27 mouse cellular contexts compared by ENCODE assay signal in the genomic region with DNA sequence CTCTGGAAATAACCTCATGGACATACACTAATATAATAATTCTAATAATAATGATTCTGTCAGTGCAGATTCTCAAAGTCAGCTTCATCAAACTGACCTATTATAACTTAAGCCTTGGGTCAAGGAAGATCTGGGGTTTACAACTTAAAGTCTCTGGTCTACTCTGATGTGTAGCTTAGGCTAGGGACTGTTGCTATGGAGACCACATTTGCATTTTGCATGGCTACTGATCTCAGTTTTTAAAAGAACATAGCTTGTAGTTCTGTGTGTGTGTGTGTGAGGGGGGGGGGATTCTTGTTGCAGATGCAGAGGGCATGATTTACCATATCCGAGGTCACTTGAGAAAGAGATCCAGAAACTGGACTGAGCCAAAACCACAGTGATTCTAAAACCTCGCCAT. TPM values are rescaled to one million over a fixed set of nuclear protein-coding genes. Genes with fewer than 3 reads are reported as not detected.
DNase-seq lines count a peak whose midpoint lies in the region; ATAC-seq and TF ChIP-seq lines count a peak whose summit lies in the region.
"Had no signal": no experiment of that assay in that cellular context is flagged by ENCODE, and none has a peak within 500 bp of the region (broad histone marks: within the 10 kb centered on the region; RNA-seq: fewer than 3 reads in every experiment).

No protein-coding gene starts in this region.

- no peak overlapping the region for H3K4me3 ChIP-seq in hindbrain, postnatal 0 days (ENCODE audit: low read length)
- H3K4me3 ChIP-seq in hindbrain, embryonic 12.5 days = no peak overlapping the region
- H3K4me3 ChIP-seq: embryonic facial prominence, embryonic 12.5 days; embryonic facial prominence, embryonic 15.5 days; forebrain, embryonic 15.5 days; heart, adult 2 months; heart, embryonic 10.5 days; heart, embryonic 13.5 days; hindbrain, embryonic 13.5 days had no signal

- H3K9ac ChIP-seq in hindbrain, postnatal 0 days (replicated peaks; ENCODE audit: low read length) = no peak overlapping the region
- H3K9ac ChIP-seq in hindbrain, embryonic 12.5 days = no peak overlapping the region
- H3K9ac ChIP-seq: embryonic facial prominence, embryonic 12.5 days; embryonic facial prominence, embryonic 15.5 days; forebrain, embryonic 15.5 days; heart, embryonic 13.5 days; hindbrain, embryonic 13.5 days had no signal

- H3K36me3 ChIP-seq in hindbrain, postnatal 0 days (ENCODE audit: insufficient read depth, low read length) = no peaks in the 10 kb centered on the region
- no peaks in the 10 kb centered on the region for H3K36me3 ChIP-seq in hindbrain, embryonic 12.5 days
- H3K36me3 ChIP-seq: embryonic facial prominence, embryonic 12.5 days; embryonic facial prominence, embryonic 15.5 days; forebrain, embryonic 15.5 days; G1E; heart, embryonic 10.5 days; heart, embryonic 13.5 days; hindbrain, embryonic 13.5 days had no signal

- no peak for ATAC-seq in hindbrain, postnatal 0 days
- no peak for ATAC-seq in hindbrain, embryonic 12.5 days (ENCODE audit: low FRiP score)
- peak; percentile 39; the same call in 1 of the 2 replicates for ATAC-seq in neutrophil, adult 5-6 weeks (ENCODE audit: extremely low read depth, insufficient number of reproducible peaks, low FRiP score, poor library complexity, severe bottlenecking)
- ATAC-seq: forebrain, embryonic 15.5 days; Patski had no signal

- H3K4me1 ChIP-seq in hindbrain, postnatal 0 days (ENCODE audit: insufficient read depth, low read length) = no peaks in the 10 kb centered on the region
- H3K4me1 ChIP-seq in hindbrain, embryonic 12.5 days = peaks cover 8% of the 10 kb centered on the region
- H3K4me1 ChIP-seq: forebrain, embryonic 15.5 days had no signal

- peak; percentile 35 for DNase-seq in hindbrain, postnatal 0 days (ENCODE audit: low spot score)
- DNase-seq in spleen, postnatal 36 days (ENCODE audit: low spot score in 2 of 2) = peak; percentile 62 to 63
- no peak for DNase-seq in spleen, postnatal 4 days (ENCODE audit: low spot score in 2 of 2)
- no peak for DNase-seq in cerebellum, adult 18-20 months
- DNase-seq: adrenal gland, postnatal 10 days; adrenal gland, postnatal 36 days; cerebellum, adult 2 months; cerebellum, adult 9-11 months; cerebellum, postnatal 25 days; gastrocnemius, postnatal 10 days; gastrocnemius, postnatal 36 days; heart, adult 2 months; heart, postnatal 14 days; heart, postnatal 4 days had no signal

- no peaks in the 10 kb centered on the region for H3K9me3 ChIP-seq in hindbrain, postnatal 0 days (ENCODE audit: low read length)
- H3K9me3 ChIP-seq in hindbrain, embryonic 12.5 days (replicated peaks) = 0 out of 2 replicates have a peak, but pooled peaks cover 4% of the 10 kb centered on the region
- H3K9me3 ChIP-seq: embryonic facial prominence, embryonic 12.5 days; embryonic facial prominence, embryonic 15.5 days; forebrain, embryonic 15.5 days; heart, embryonic 10.5 days; hindbrain, embryonic 13.5 days had no signal

- no peaks in the 10 kb centered on the region for H3K27me3 ChIP-seq in hindbrain, postnatal 0 days (ENCODE audit: insufficient read depth, low read length)
- no peaks in the 10 kb centered on the region for H3K27me3 ChIP-seq in hindbrain, embryonic 12.5 days
- H3K27me3 ChIP-seq: embryonic facial prominence, embryonic 12.5 days; embryonic facial prominence, embryonic 15.5 days; forebrain, embryonic 15.5 days; heart, embryonic 13.5 days; hindbrain, embryonic 13.5 days; Patski had no signal

- no peak overlapping the region for H3K4me2 ChIP-seq in hindbrain, postnatal 0 days (ENCODE audit: low read depth, low read length)
- no peak overlapping the region for H3K4me2 ChIP-seq in hindbrain, embryonic 12.5 days (replicated peaks)
- H3K4me2 ChIP-seq: embryonic facial prominence, embryonic 12.5 days; embryonic facial prominence, embryonic 15.5 days; forebrain, embryonic 15.5 days; heart, embryonic 13.5 days; hindbrain, embryonic 13.5 days had no signal

- no peak overlapping the region for H3K27ac ChIP-seq in hindbrain, postnatal 0 days
- no peak overlapping the region for H3K27ac ChIP-seq in hindbrain, embryonic 12.5 days
- H3K27ac ChIP-seq: embryonic facial prominence, embryonic 12.5 days; embryonic facial prominence, embryonic 15.5 days; forebrain, embryonic 15.5 days; heart, adult 2 months; heart, embryonic 10.5 days; heart, embryonic 13.5 days; hindbrain, embryonic 13.5 days had no signal

- no peak for TF ChIP-seq CTCF in hindbrain, postnatal 0 days (IDR thresholded peaks at IDR 0.05; ENCODE audit: low read depth)

- 57% methylated on average over 2 of the region's 2 CpGs for WGBS in hindbrain, postnatal 0 days
- 61% methylated on average over 2 of the region's 2 CpGs for WGBS in hindbrain, embryonic 12.5 days

RNA-seq across cellular contexts. Expression of gene Katnal1, which starts 16.6 kb away (rescaled TPM):
- 33.7 and 34.3 TPM in 2 replicates for total RNA-seq in hindbrain, postnatal 0 days (2014; rRNA removed)
- 23.8 and 28.1 TPM in 2 replicates for polyA plus RNA-seq in hindbrain, postnatal 0 days (2015; fragmentation: Nextera tagmentation; extraction: Ambion mirVana)
- polyA plus RNA-seq in hindbrain, embryonic 12.5 days (2016; fragmentation: Nextera tagmentation; extraction: Ambion mirVana) = 30.8 and 34.4 TPM in 2 replicates
- total RNA-seq in neutrophil, adult 5-6 weeks (2017) = 5.2 and 8.0 TPM in 2 replicates
- polyA plus RNA-seq: G1E had no signal

RNA-seq across cellular contexts. Expression of gene Gm42791, which starts 49.2 kb away (rescaled TPM):
- not detected in 2 replicates for total RNA-seq in hindbrain, postnatal 0 days (2014; rRNA removed)
- polyA plus RNA-seq in hindbrain, postnatal 0 days (2015; fragmentation: Nextera tagmentation; extraction: Ambion mirVana) = 1.6 and 6.1 TPM in 2 replicates
- polyA plus RNA-seq in hindbrain, embryonic 12.5 days (2016; fragmentation: Nextera tagmentation; extraction: Ambion mirVana) = 0.49 and 3.3 TPM in 2 replicates
- 1.3 TPM in 1 of 2 replicates, not detected in the other for total RNA-seq in neutrophil, adult 5-6 weeks (2017)
- total RNA-seq: common myeloid progenitor, adult 5-6 weeks; G1E had no signal
- polyA plus RNA-seq: cerebellum, adult 2 months; forebrain, embryonic 11.5 days; G1E; heart, adult 2 months; heart, embryonic 16.5 days; Patski had no signal

Comparison
In these comparisons a context has a peak if more than half of its experiments do, and no peak if none do; other contexts are left out.
1. DNase-seq: peak in hindbrain, postnatal 0 days (single experiment) and spleen, postnatal 36 days (2 of 2); none in spleen, postnatal 4 days (0 of 2) and cerebellum, adult 18-20 months (0 of 2).